Mouse (Mus musculus): ENCODE measurements around the gene Mapt.
"Not testable (repeated sequence)": the region's sequence is repeated elsewhere in the genome, so short reads cannot be mapped to it uniquely, and the experiment has no call there.

Gene Mapt

DNA sequence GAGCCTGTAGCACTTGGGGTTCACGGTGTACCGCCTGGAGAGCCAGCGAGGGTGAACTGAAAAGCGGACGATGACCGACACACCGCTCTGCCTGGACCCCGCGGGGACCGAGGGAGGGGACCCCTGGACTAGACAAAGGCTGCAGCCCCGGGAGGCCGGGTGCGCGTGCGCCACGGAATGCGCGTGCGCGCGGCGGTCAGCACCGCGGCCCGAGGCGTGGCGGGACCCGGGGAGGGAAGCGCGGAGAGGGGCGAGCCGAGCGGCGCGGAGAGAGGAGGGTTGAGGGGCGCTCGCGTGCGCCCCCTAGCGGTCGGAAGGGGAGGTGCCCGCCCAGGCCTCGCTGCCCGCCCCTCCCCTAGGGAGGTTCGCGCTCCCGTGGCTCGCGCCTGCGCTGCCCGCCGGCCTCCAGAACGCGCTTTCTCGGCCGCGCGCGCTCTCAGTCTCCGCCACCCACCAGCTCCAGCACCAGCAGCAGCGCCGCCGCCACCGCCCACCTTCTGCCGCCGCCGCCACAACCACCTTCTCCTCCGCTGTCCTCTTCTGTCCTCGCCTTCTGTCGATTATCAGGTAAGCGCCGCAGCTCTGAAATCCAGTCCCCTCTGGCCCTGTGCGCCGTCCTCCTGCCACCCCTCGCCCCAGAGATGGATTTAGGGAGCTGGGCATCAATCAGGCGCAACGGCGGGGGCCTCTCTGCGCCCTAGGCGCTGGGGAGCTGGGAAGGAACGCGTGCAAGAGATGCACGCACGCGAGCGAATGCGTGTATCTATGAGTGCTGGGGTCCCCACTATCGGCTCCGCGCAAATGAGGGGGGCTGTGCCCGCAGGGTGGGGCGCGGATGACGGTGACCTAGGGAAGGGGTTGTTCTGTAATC is at the start of gene Mapt:
TSS of gene Mapt (plus strand) at position 350 of the 871 bp plus-strand sequence.
- peak; percentile 81 to 82 for DNase-seq (ENCODE audit: low spot score in 2 of 2)

DNA sequence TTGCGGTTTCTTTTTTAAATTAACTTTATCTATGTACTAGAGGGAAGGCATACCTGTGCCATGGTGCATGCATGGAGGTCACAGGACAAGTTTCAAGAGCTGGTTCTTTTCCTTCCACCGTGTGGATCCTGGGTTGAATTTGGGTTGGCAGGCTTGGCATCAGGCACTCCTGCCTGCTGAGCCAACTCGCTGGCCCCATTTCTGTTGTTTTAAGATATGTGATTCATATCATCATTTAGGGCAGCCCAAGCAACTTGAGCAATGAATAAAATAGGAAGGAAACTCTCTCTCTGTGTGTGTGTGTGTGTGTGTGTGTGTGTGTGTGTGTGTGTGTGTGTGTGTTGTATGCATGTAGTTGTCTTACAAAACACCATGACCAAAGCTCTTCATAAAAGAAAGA is 49.0 kb upstream of the Mapt start:
- DNase-seq (ENCODE audit: low spot score in 2 of 2) = no peak

DNA sequence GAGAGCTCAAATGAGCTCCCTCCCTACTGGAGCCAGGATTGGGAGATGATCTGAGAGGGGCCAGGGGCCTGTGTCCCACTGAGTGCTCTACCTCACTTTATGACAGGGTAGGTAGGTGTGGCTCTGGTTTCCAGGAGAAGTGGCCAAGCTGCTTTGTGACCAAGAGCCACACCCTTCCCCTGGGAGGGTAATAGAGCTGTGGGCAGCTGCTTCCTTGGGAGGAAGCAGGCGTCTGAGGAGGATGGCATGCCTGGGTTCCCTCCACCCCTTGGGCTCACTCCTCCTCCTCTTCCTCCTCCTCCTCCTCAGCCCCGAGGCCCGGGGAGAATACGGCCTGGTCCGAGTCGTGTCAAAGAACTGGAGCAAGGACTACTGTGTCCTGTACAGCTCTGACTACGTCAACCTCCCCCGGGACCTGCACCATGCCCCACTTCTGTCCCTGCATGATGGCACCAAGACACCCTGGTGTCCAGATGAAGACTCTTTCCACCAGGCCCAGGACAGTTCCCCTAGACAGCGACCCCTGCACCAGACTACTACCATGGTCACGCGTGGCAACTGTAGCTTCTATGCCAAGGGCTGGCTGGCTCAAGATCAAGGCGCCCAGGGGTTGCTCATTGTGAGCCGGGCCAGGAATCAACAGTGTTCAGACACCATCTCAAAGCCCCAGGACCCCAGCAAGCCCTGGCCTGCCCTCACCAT is 44.9 kb upstream of the Mapt start, which contains the start of gene Sppl2c:
TSS of gene Sppl2c (plus strand) at position 193 of the 702 bp plus-strand sequence.
- DNase-seq (ENCODE audit: low spot score in 2 of 2) = no peak

DNA sequence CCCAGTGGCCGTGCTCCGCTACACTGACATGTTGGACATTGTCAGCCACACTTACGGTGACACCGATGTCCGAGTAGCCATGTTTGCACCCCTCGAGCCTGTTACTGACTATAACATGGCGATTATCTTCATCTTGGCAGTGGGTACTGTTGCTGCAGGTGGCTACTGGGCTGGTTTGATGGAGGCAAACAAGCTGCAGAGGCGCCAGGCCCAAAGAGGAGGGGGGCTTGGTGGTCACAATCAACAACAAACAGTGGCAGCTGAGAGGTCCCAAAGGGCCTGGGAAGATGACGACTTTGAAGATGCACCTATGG is 44.4 kb upstream of the Mapt start:
- no peak for DNase-seq (ENCODE audit: low spot score in 2 of 2)

DNA sequence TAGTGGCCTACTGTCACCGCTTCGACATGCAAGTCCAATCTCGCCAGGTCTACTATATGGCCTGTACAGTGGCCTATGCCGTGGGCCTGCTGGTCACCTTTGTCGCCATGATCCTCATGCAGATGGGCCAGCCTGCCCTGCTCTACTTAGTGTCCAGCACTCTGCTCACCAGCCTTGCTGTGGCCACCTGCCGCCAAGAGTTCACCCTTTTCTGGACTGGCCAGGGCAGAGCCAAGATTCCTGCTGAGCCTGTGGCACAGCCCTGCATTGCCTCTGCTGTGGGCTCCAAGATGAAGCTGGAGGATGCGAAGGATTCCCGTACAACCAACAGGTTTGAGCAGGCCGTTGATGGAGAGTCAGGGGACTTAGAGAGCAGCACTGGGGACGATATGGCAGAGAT is 43.4 kb upstream of the Mapt start:
- no peak for DNase-seq (ENCODE audit: low spot score in 2 of 2)

DNA sequence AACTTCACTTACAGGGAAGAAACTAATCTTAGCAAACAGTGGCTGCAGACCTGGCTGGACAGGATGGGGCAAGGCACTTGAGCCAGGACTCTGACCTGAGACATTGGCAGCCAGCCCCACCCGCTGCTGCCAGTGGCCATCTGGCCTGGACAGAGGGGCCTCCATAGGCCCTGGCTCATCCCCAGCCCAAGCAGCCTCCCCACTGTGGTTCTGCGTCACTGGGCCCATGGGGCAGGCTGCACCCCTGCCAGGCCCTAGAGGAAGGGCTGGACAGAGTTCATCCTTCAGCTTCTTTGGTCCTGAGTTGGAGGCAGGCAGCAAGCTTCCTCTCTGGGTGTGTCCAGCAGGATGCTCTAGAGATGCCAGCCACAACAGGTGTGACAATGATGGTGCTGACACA is 41.2 kb upstream of the Mapt start:
- DNase-seq (ENCODE audit: low spot score in 2 of 2) = no peak

DNA sequence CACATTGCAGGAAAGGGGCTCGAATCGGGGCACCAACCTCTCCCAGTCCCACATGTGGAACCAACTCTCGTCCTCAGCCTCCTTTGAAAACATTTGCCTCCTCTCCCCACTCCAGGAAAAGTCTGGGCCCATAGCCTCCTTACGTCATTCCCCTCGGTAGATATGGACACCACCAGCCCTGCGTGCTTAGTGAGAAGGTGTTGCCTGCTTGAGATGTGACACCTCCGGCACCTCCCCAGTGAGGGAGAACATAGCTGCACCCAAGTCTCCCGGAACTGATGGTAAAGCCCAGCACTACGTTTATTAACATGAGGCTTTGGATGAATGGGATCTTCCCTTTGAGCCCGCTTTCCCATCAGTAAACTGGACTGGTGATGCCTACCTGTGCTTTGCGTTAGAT is 35.8 kb upstream of the Mapt start:
- DNase-seq (ENCODE audit: low spot score in 2 of 2) = no peak

DNA sequence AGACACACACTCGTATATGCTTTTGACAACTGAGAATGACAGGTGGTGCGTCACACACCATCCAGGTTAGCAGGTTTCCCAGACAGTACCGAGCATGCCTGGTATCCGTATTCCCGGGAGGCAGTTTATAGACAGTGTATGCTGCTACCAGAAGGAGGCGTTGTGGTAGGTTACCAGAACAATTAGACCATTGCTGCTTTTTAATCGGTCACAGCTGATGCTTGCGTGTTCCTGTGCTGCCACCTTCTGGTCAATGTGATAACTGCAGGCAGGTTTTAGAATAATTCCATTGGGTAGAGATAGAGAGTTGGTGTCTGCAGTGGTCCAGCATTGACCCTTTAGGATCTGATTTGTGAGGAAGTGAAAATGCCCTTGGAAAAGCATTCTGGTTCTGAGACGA is 35.4 kb upstream of the Mapt start:
- peak; percentile 36 to 83 for DNase-seq (ENCODE audit: low spot score in 2 of 2)

DNA sequence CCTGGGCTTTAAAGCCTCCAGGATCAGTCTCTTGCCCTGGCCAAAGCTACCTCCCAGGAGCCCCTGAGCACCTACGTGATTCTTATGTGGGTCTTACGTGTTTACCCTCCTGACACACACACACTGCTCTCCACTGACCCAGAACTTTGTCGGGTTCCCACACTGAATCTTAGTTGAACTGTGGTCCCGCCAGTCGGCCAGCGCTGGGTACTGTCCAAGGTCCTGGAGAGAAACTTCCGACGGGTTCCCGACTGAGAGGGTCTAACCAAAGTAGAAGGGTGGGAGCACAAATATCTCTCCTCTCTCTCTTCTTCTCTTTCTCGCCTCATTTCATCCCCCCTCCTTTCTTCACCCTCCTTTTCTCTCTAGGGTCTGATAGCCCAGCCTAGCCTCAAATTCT is 33.3 kb upstream of the Mapt start:
- DNase-seq (ENCODE audit: low spot score in 2 of 2) = no peak

DNA sequence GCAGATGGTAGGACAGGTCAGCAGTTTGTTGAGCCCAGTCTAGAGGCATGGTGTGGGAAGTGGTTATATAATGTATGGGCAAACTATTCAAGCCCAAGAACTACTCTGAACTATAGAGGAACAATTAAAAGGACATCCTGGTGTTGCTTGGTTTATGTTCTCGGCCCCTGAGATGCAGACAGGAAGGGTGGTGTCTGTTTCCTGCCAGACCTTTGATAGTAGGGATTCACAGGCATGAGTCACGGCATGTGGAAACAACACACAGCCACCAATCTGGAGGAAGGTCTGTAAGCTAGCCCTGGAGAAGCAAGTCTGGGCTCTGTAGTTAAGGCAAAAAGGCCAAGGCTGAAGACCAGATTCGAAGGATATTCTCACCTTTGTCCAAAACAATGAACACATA is 27.9 kb upstream of the Mapt start:
- no peak for DNase-seq (ENCODE audit: low spot score in 2 of 2)

DNA sequence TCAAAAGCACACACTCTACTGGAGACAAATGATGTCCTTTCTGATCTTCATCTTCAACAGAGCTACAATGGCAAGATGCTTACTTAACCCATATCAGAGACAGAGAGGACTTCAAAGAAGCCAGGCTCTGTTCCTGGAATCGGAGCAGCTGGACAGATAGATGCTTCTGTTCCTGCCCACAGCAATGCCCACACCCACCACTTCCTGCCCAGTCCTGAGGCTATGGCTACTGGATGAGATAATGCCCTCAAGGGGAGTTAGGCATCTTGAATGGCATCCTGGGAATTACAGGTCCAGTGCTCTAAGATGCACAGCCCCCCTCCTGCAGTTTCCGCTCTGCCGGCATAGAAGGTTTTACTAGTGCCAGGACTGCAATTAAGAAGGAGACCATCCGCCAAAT is 24.6 kb upstream of the Mapt start:
- no peak for DNase-seq (ENCODE audit: low spot score in 2 of 2)

DNA sequence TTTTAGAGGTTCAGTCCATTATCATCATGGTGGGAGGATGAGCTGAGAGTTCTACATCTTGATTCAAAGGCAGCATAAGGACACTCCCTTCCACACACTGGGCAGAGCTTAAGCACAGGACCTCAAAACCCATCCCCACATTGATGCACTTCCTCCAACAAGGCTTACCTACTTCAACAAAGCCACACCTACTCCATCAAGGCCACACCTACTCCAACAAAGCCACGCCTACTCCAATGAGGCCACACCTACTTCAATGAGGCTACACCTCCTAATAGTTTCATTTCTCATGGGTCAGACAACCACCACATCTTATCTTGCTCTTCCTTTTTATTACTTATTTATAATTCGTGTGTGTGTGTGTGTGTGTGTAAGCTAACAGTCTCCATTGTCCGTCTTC is 22.1 kb upstream of the Mapt start:
- DNase-seq (ENCODE audit: low spot score in 2 of 2) = no peak

DNA sequence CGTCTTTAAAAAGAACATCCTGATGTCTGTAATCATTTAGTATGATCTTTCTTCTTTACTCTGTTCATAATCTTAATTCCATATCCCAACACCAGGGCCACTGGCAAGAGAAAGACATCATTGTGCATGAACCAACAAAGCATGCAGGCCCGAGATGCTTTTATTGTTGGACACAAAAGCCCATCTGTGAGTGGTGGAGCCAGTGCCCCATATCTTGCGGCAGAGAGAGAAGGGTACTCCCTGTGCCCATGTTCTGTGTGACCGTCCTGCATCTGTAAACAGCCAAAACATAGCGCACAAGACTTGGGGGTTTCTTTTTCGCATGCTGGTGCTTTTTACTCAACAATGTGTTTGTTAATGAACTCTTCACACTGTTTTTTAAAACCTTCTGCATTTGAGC is 19.9 kb upstream of the Mapt start:
- DNase-seq (ENCODE audit: low spot score in 2 of 2) = no peak

DNA sequence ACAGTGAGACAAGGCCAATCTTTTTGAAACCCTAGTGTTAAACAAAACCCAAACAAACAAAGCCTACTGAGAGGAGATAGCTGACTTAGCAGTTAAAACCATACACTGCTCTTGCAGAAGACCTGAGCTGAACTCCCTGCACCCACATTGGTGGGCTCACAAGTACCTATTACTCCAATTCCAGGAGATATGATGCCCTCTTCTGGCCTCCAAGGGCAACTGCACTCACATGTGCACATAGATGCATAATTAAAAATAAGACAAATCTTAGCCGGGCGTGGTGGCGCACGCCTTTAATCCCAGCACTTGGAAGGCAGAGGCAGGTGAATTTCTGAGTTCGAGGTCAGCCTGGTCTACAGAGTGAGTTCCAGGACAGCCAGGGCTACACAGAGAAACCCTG is 17.1 kb upstream of the Mapt start:
- DNase-seq (ENCODE audit: low spot score in 2 of 2) = not testable (repeated sequence)

DNA sequence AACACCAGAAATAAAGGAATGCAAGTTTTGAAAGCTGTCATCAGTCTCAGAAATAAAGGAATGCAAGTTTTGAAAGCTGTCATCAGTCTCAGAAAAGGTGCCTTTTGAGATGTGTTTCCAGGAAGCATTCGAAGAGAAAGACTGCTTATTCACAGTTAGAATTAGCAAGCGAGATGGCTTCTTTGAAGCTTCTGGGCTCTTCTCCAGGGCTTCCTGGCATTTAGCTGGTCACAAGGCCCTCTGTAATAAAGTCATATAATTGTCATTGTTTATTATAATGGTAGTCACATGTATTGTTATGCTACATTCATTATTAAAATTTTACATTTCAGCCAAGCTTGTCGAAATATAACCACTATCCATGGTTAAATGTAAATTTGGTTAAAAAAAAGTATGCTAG is 13.1 kb upstream of the Mapt start:
- no peak for DNase-seq (ENCODE audit: low spot score in 2 of 2)

DNA sequence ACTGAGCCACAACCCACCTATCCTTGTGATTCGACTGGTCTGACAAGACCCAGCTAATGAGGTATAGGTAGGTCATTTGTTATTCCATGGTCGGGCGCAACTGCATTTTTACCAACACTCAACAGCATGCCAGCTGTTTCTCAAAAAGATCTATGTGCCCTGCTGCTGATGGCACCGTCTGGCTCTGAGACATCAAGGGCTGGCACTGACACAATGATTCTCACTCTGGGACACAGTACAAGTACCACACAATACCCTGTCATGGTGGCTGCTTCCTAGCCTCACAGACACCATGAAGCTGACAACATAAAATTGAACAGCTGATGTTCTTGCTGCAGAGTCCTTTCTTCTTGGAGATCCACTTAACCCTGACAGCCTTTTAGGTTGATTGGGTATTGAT is 10.9 kb upstream of the Mapt start:
- no peak for DNase-seq (ENCODE audit: low spot score in 2 of 2)

DNA sequence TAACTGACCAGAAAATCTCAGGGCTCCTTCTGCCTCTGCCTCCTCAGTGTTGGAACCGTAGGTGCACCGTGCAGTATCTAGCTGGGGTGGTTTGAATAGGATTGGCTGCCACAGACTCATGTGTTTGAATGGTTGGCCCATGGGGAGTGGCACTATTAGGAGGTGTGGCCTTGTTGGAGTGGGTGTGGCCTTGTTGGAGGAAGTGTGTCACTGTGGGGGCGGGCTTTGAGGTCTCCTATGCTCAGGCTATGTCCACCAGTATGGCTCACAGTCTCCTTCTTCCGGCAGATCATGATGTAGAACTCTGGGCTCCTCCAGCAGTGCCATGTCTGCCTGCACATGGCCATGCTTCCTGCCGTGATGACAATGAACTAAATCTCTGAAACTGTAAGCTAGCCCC is 9.4 kb upstream of the Mapt start:
- DNase-seq (ENCODE audit: low spot score in 2 of 2) = no peak

DNA sequence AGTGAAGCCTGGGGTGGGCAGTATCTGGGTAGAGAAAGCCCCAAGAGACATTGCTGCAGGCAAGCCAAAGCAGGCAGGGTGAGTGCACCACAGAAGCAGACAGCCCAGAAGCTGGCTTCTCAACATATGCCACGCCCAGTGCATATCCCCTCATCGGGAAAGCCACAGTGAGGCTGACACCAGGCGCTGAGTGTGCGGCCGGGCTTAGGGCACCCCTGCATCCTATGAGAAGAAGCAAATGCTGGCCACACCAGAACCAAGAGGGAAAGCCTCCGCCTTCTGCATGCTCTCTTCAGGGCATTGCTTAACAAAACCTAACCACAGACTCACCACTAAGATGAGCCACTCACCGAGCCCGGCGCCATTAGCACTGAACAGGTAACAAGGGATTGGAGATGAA is 7.9 kb upstream of the Mapt start:
- no peak for DNase-seq (ENCODE audit: low spot score in 2 of 2)

DNA sequence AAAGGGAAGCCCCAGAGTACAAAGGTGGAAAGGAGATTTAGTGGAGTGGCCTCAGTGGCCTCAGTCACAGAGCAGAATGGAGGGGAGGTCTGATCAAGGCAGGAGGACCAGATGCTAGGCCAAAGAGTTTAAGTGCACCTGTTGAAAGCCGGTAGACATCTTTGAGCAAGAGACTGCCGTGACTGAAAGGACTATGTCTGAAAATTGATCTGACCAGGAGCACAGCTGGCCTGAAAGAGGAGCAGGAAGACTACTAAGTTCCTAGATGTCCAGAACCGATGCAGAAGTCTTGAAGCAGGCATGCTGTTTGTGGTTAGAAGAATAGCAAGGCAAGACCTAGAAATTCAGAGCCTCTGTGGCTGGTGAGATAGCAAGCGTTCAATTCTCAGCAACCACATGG is 1.8 kb upstream of the Mapt start:
- no peak for DNase-seq (ENCODE audit: low spot score in 2 of 2)

DNA sequence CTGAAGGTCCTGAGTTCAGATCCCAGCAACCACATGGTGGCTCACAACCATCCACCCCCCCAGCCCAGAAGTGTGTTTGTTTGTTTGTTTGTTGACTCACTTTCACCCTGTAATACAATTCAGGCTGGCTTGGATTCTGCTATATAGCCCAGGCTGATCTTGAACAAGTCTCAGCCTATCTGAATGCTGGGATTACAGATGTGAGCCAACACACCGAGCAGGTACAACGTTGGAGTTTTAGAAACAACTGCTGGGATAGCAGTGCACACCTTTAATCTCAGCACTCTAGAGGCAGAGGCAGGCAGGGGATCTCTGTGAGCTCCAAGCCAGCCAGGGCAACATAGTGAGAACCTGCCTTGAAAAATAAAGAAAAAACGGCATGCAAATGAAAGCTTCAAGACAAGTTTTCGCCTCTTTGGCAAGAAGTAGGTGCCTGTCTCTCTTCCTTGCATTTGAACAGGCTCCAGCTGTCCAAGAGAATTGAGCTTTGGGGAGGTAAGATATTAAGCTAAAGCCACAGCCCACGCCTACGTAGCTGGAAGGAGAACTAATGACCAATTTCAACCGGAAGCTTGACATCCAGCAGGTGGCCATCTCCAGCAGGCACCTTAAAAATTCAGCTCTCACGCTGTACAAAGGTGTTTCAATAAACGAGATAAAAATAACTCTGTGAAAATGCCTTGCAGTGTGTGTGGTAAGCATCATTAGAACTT is 968 bp upstream of the Mapt start:
- DNase-seq (ENCODE audit: low spot score in 2 of 2) = no peak

DNA sequence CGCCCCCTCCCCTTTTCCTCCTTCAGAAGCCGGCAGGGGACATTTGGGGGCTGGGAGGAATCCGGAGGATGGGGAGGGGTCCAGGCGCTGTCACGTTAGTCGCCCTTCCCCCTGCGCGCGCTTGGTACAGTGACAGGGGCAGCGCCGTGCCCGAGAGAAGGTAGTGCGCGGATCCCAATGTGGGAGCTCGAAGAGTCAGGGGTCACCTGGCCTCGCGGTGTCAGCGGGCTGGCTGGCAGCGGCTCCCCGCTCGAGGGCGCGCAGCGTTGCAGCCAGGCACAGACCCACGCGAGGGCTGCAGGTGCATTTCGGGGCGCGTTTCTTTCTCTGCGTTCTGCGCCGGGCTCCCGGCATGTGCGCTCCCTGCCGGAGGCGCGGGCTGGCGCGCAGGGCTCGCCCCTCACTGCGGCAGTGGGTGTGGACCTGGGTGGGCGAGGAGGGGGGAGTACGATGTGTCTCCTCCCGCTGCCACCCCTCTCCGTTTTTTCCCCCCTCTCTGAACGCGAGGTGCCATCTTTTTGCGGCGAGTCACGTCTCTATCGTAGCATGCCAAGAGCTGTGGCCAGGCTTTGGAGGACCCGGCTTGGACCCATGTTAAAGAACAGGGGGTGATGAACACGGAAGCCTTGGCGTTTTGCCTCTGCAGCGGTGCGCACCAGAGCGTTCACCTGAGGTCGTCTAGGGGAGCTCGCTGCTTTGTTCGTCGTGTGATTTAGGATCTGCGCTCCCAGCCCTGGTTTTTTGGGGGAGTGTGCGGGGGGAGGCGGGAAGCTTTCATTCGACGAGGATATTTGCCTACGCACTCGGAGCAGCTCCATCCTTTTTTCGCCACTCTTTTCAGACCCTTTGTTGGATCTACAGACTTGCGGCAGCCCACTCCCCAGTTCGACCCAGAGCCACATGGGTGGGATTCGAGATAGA is 1.2 kb downstream of the Mapt start:
- no peak for DNase-seq (ENCODE audit: low spot score in 2 of 2)

DNA sequence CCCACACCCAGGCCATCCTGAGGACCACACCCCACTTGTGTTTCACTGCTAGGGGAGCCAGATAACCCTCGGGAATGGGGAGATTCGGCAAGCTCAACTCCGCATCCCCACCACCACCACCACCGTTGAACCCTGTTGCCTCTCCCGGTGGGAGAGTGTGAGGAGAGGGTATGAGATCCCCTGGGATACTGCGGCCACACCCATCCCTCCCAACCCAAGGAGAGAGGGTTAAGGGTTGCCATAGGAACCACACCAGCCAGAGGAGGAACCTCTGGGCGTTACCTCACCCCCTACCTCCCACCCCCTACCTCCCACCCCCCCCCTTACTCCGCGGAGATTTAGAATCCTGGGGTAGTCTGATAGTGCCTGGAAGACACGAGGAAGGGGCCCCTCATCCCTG is 1.9 kb downstream of the Mapt start:
- no peak for DNase-seq (ENCODE audit: low spot score in 2 of 2)

Measured in urinary bladder, postnatal 4 days (tissue).